25 mouse cellular contexts compared by ENCODE assay signal in the genomic region with DNA sequence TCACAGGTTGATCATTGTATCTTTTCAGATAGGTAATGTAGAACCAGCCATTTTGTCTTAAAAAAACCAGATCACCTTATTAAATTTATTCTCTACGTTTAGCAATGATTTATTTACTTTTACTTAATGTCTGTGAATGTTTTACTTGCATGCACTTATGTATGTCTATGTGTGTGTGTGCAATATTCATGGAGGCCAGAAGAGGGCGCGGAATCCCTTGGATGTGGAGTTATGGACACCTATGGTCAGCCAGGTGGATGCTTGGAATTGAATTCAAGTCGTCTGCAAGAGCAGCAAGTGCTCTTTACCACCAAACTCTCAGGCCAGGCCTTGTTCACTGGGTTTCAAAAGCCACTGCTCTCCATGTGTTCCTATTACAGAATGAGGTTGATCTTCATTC.
A peak's percentile ranks its signal among the peaks of the same experiment; 100 is the strongest.
DNase-seq lines count a peak whose midpoint lies in the region; ATAC-seq and TF ChIP-seq lines count a peak whose summit lies in the region.
"Had no signal": no experiment of that assay in that cellular context is flagged by ENCODE, and none has a peak within 500 bp of the region (broad histone marks: within the 10 kb centered on the region; RNA-seq: fewer than 3 reads in every experiment).

No protein-coding gene starts in this region.

- no peak overlapping the region for H3K9ac ChIP-seq in lung, embryonic 14.5 days
- no peak overlapping the region for H3K9ac ChIP-seq in MEL (ENCODE audit: control insufficient read depth, low read depth, low read length, poor library complexity, severe bottlenecking)
- no peak overlapping the region for H3K9ac ChIP-seq in heart, embryonic 12.5 days
- H3K9ac ChIP-seq: embryonic facial prominence, embryonic 12.5 days; forebrain, postnatal 0 days; midbrain, embryonic 15.5 days; neural tube, embryonic 13.5 days had no signal

- no peak for TF ChIP-seq EP300 in MEL (IDR thresholded peaks at IDR 0.05; ENCODE audit: low read depth in 1 of 2, low read length in 2 of 2)

- H3K9me3 ChIP-seq in lung, embryonic 14.5 days (ENCODE audit: low read depth, low read length): no peaks in the 10 kb centered on the region
- H3K9me3 ChIP-seq in MEL (replicated peaks; ENCODE audit: insufficient read depth, low read length): no peaks in the 10 kb centered on the region
- peaks cover 3% of the 10 kb centered on the region; the same call in 1 of the 2 replicates for H3K9me3 ChIP-seq in heart, embryonic 12.5 days (replicated peaks)
- H3K9me3 ChIP-seq: embryonic facial prominence, embryonic 12.5 days; heart, embryonic 10.5 days; hindbrain, embryonic 10.5 days; midbrain, embryonic 15.5 days; neural tube, embryonic 13.5 days had no signal

- no peaks in the 10 kb centered on the region for H3K4me1 ChIP-seq in lung, embryonic 14.5 days (ENCODE audit: insufficient read depth)
- H3K4me1 ChIP-seq in MEL (ENCODE audit: control insufficient read depth in 1 of 2, insufficient read depth in 2 of 2, low read length in 2 of 2): no peaks in the 10 kb centered on the region
- no peaks in the 10 kb centered on the region for H3K4me1 ChIP-seq in heart, embryonic 12.5 days (replicated peaks)
- H3K4me1 ChIP-seq: embryonic facial prominence, embryonic 12.5 days; heart, embryonic 10.5 days had no signal

- peak; percentile 15 to 20 for DNase-seq in cerebellum, postnatal 10 days
- no peak for DNase-seq in cerebellum, adult 11-12 months
- no peak for DNase-seq in lung, embryonic 14.5 days
- DNase-seq in lung, adult 18-20 months: no peak
- DNase-seq in MEL (ENCODE audit: low read depth, low spot score): peak; percentile 20
- DNase-seq in forelimb bud, embryonic 11.5 days (ENCODE audit: low read depth, low spot score): peak; percentile 14
- DNase-seq in MN1 (ENCODE audit: low spot score): no peak
- DNase-seq: adrenal gland, postnatal 25 days; cerebellum, adult 9-10 months; forebrain, postnatal 0 days; kidney, adult 2 months; lung, adult 2 months; lung, postnatal 36 days; retina, postnatal 1 day; right cerebral cortex, postnatal 25 days; thymus, postnatal 14 days had no signal

- 0 out of 2 replicates have a peak, but pooled peaks have one; percentile 13 for TF ChIP-seq CTCF in lung, embryonic 14.5 days (IDR thresholded peaks at IDR 0.05; ENCODE audit: low read depth)
- TF ChIP-seq CTCF in MEL (IDR thresholded peaks at IDR 0.05 in 2 of 3, conservative IDR thresholded peaks at IDR 0.05 in 1 of 3; ENCODE audit: control insufficient read depth in 1 of 3, insufficient read depth in 1 of 3, low read depth in 2 of 3, low read length in 3 of 3, poor library complexity in 1 of 3, severe bottlenecking in 1 of 3): peak; percentile 17 to 22 (median 20); a peak in 4 of 6 replicates

- no peak for TF ChIP-seq POLR2A in MEL (IDR thresholded peaks at IDR 0.05; ENCODE audit: control insufficient read depth in 1 of 2, insufficient read depth in 1 of 2, low read depth in 1 of 2, low read length in 2 of 2, poor library complexity in 1 of 2)

- H3K79me2 ChIP-seq in MEL (ENCODE audit: control insufficient read depth, insufficient read depth, low read length, poor library complexity): no peaks in the 10 kb centered on the region

- no peak overlapping the region for H3K27ac ChIP-seq in lung, embryonic 14.5 days (ENCODE audit: low read depth)
- H3K27ac ChIP-seq in MEL (ENCODE audit: control insufficient read depth, low read depth, low read length): no peak overlapping the region
- H3K27ac ChIP-seq in heart, embryonic 12.5 days (ENCODE audit: poor library complexity, severe bottlenecking): no peak overlapping the region
- H3K27ac ChIP-seq: embryonic facial prominence, embryonic 12.5 days; heart, embryonic 10.5 days; hindbrain, embryonic 10.5 days; kidney, postnatal 0 days; midbrain, embryonic 15.5 days; neural tube, embryonic 13.5 days had no signal

- 52% methylated on average over 4 of the region's 4 CpGs for WGBS in lung, embryonic 14.5 days
- WGBS in heart, embryonic 12.5 days: 56% methylated on average over 4 of the region's 4 CpGs

- TF ChIP-seq RAD21 in MEL (IDR thresholded peaks at IDR 0.05; ENCODE audit: low read depth, low read length): peak; percentile 9

- no peak overlapping the region for H3K4me3 ChIP-seq in lung, embryonic 14.5 days (ENCODE audit: low read depth, low read length)
- no peak overlapping the region for H3K4me3 ChIP-seq in MEL (ENCODE audit: control insufficient read depth in 1 of 2, insufficient read depth in 1 of 2, low read depth in 2 of 2, low read length in 2 of 2)
- no peak overlapping the region for H3K4me3 ChIP-seq in heart, embryonic 12.5 days
- H3K4me3 ChIP-seq: embryonic facial prominence, embryonic 12.5 days; heart, embryonic 10.5 days; hindbrain, embryonic 10.5 days; midbrain, embryonic 15.5 days; myocyte; neural tube, embryonic 13.5 days had no signal

- no peaks in the 10 kb centered on the region for H3K27me3 ChIP-seq in lung, embryonic 14.5 days (ENCODE audit: insufficient read depth, low read length)
- peaks cover 0 to 2% of the 10 kb centered on the region in 2 experiments; a peak in 2 of 4 replicates for H3K27me3 ChIP-seq in MEL (ENCODE audit: control insufficient read depth in 1 of 2, insufficient read depth in 2 of 2, low read length in 2 of 2)
- H3K27me3 ChIP-seq in heart, embryonic 12.5 days (replicated peaks): no peaks in the 10 kb centered on the region
- H3K27me3 ChIP-seq: embryonic facial prominence, embryonic 12.5 days; midbrain, embryonic 15.5 days; neural tube, embryonic 13.5 days had no signal

- H3K36me3 ChIP-seq in lung, embryonic 14.5 days (ENCODE audit: insufficient read depth): no peaks in the 10 kb centered on the region
- no peaks in the 10 kb centered on the region for H3K36me3 ChIP-seq in MEL (ENCODE audit: control insufficient read depth in 1 of 2, insufficient read depth in 2 of 2, low read length in 2 of 2)
- no peaks in the 10 kb centered on the region for H3K36me3 ChIP-seq in heart, embryonic 12.5 days
- H3K36me3 ChIP-seq: embryonic facial prominence, embryonic 12.5 days; heart, embryonic 10.5 days; hindbrain, embryonic 10.5 days; midbrain, embryonic 15.5 days; neural tube, embryonic 13.5 days had no signal

- ATAC-seq in lung, embryonic 14.5 days (ENCODE audit: insufficient read depth): no peak
- ATAC-seq in heart, embryonic 12.5 days (ENCODE audit: insufficient number of reproducible peaks, low FRiP score): no peak
- ATAC-seq: CD4-positive, CD25-positive, alpha-beta regulatory T cell, adult 4 months; forebrain, postnatal 0 days; midbrain, embryonic 15.5 days had no signal

- no peak overlapping the region for H3K4me2 ChIP-seq in lung, embryonic 14.5 days
- no peak overlapping the region for H3K4me2 ChIP-seq in heart, embryonic 12.5 days
- H3K4me2 ChIP-seq: embryonic facial prominence, embryonic 12.5 days; midbrain, embryonic 15.5 days; neural tube, embryonic 13.5 days had no signal

TF ChIP-seq in MEL, 35 proteins besides CTCF, POLR2A, EP300 and RAD21:
- no peak for TF ChIP-seq JUND (IDR thresholded peaks at IDR 0.05; ENCODE audit: low read depth, low read length)
- TF ChIP-seq POLR2AphosphoS5 (IDR thresholded peaks at IDR 0.05; ENCODE audit: borderline replicate concordance, low read depth, low read length): no peak
- no peak for TF ChIP-seq ZKSCAN1 (IDR thresholded peaks at IDR 0.05; ENCODE audit: low read depth, low read length)
- no peak for TF ChIP-seq ETS1 (IDR thresholded peaks at IDR 0.05; ENCODE audit: low read depth, low read length)
- 0 out of 2 replicates have a peak, but pooled peaks have one; percentile 21 for TF ChIP-seq SMC3 (IDR thresholded peaks at IDR 0.05; ENCODE audit: low read depth, low read length)
- no peak for TF ChIP-seq TAL1 (IDR thresholded peaks at IDR 0.05; ENCODE audit: low read length)

Comparison
In these comparisons a context has a peak if more than half of its experiments do, and no peak if none do; other contexts are left out.
1. DNase-seq: peak in cerebellum, postnatal 10 days (2 of 2), MEL (single experiment) and forelimb bud, embryonic 11.5 days (single experiment); none in cerebellum, adult 11-12 months (single experiment), lung, embryonic 14.5 days (single experiment), lung, adult 18-20 months (0 of 2) and MN1 (single experiment).